8 mouse cellular contexts compared by ENCODE assay signal in the genomic region with DNA sequence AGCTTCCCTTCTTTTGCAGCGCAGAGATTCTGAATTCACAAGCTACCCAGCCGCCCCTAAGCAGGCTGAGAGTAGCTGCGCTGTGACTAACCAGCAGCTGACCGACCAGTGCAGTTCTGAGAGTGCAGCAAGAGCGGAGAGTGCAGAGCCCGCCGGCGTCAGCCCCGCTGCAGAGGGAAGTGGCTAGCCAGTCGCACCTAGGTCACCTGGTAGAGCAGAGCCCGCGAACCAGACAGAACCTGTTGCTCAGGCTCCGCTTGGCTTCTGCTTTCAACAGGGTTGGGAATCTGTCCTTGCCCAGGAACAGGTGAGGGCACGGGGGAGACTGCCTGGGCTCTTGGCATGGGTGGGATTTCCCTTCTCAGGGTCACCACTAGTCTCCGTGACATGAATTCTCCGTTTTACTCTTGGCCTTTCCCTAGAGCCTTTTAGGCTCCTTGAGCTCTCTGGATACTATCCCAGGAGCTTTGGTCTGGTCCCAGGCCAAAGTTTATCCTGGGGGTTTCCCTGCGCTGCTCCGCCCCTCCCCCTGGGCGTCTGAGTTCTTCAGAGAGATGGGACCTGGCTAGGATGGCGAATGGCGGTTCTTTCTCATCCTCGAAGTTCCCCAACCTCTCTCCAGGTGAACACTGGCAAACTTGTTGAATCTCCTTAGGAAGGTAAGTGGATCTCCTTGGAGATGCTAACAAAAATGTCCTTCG. TPM values are rescaled to one million over a fixed set of nuclear protein-coding genes. Genes with fewer than 3 reads are reported as not detected.
DNase-seq lines count a peak whose midpoint lies in the region; ATAC-seq and TF ChIP-seq lines count a peak whose summit lies in the region.

A gene (plus strand): TSS at position 552 of the 701 bp plus-strand sequence.

- DNase-seq in layer of hippocampus, adult 2 months (ENCODE audit: low spot score in 2 of 2): peak in 1 of 2 experiments; percentile 18
- DNase-seq in layer of hippocampus, adult 8-10 months (ENCODE audit: low spot score in 2 of 2): no peak
- DNase-seq in embryo, embryonic 11 days: peak; percentile 75
- DNase-seq in hindbrain, embryonic 14.5 days (ENCODE audit: low spot score): peak; percentile 48
- peak; percentile 14 for DNase-seq in liver, adult 2 months (ENCODE audit: extremely low read depth, low read depth, low spot score)
- DNase-seq in neural tube, embryonic 10.5 days (ENCODE audit: extremely low spot score, low spot score): peak; percentile 64

- no peaks in the 10 kb centered on the region for H3K79me2 ChIP-seq in liver, adult 2 months (ENCODE audit: control insufficient read depth, insufficient read depth, low read length)

- TF ChIP-seq POLR2A in liver, adult 2 months (IDR thresholded peaks at IDR 0.05; ENCODE audit: extremely low read depth, insufficient read depth, low read length): no peak

- peak within 1 kb of the TSS; percentile 88 for H3K4me2 ChIP-seq in hindbrain, embryonic 14.5 days (replicated peaks)

- no peaks in the 10 kb centered on the region for H3K9me3 ChIP-seq in hindbrain, embryonic 14.5 days (ENCODE audit: control insufficient read depth, low read length)

- peaks cover 4% of the 10 kb centered on the region; the same call in 1 of the 2 replicates for H3K4me1 ChIP-seq in hindbrain, embryonic 14.5 days (replicated peaks; ENCODE audit: control insufficient read depth, insufficient read depth, low read length)
- no peaks in the 10 kb centered on the region; the same call in none of the 2 replicates for H3K4me1 ChIP-seq in liver, adult 2 months (ENCODE audit: control insufficient read depth, insufficient read depth, low read length)

- peak; percentile 94 for ATAC-seq in hindbrain, embryonic 14.5 days (ENCODE audit: low FRiP score)
- ATAC-seq in activated CD4-positive, CD25-positive, alpha-beta regulatory T cell, adult 4 months: no peak
- ATAC-seq in megakaryocyte progenitor cell, adult 5-6 weeks (replicated peaks; ENCODE audit: poor library complexity): no peak

- no peaks in the 10 kb centered on the region for H3K36me3 ChIP-seq in hindbrain, embryonic 14.5 days (replicated peaks; ENCODE audit: control insufficient read depth, insufficient read depth)
- no peaks in the 10 kb centered on the region for H3K36me3 ChIP-seq in liver, adult 2 months (ENCODE audit: control insufficient read depth, insufficient read depth, low read length)

- peak within 1 kb of the TSS; percentile 56 for H3K9ac ChIP-seq in hindbrain, embryonic 14.5 days
- no peak within 1 kb of the TSS for H3K9ac ChIP-seq in liver, adult 2 months (ENCODE audit: low read depth, low read length)

- no peak for TF ChIP-seq CTCF in layer of hippocampus, adult 2 months (conservative IDR thresholded peaks at IDR 0.05)
- no peak for TF ChIP-seq CTCF in liver, adult 2 months (IDR thresholded peaks at IDR 0.05; ENCODE audit: low read depth, low read length)

- 5% methylated on average over 23 of the region's 23 CpGs for WGBS in hindbrain, embryonic 14.5 days
- WGBS in liver, adult 2 months: 9% methylated on average over 23 of the region's 23 CpGs

- H3K4me3 ChIP-seq in layer of hippocampus, adult 2 months: peak within 1 kb of the TSS; percentile 43
- H3K4me3 ChIP-seq in hindbrain, embryonic 14.5 days (replicated peaks; ENCODE audit: low read length): peak within 1 kb of the TSS; percentile 35
- H3K4me3 ChIP-seq in liver, adult 2 months (ENCODE audit: insufficient read depth, low read depth, low read length): no peak within 1 kb of the TSS

- no peak within 1 kb of the TSS for H3K27ac ChIP-seq in layer of hippocampus, adult 2 months
- no peak within 1 kb of the TSS for H3K27ac ChIP-seq in hindbrain, embryonic 14.5 days
- no peak within 1 kb of the TSS for H3K27ac ChIP-seq in liver, adult 2 months (replicated peaks; ENCODE audit: insufficient read depth, low read depth, low read length)

- H3K27me3 ChIP-seq in hindbrain, embryonic 14.5 days (ENCODE audit: control insufficient read depth, insufficient read depth, low read length): peaks cover 6% of the 10 kb centered on the region; the same call in 1 of the 2 replicates
- no peaks in the 10 kb centered on the region; the same call in 1 of the 2 replicates for H3K27me3 ChIP-seq in liver, adult 2 months (ENCODE audit: control insufficient read depth, insufficient read depth, low read length)

RNA-seq across cellular contexts. Expression of the gene that starts here (rescaled TPM):
- not detected for total RNA-seq in layer of hippocampus, adult 2 months (2021)
- total RNA-seq in layer of hippocampus, adult 8-10 months (2022): under 1 TPM in 1 of 4 experiments, not detected in 3; 0.19 TPM
- polyA plus RNA-seq in hindbrain, embryonic 14.5 days (2014; fragmentation: Nextera tagmentation; extraction: Ambion mirVana): 0.23 and 0.25 TPM in 2 replicates
- total RNA-seq in liver, adult 2 months (2014; rRNA removed): not detected in 2 replicates
- polyA plus RNA-seq in liver, adult 2 months (2012; rRNA removed): not detected in 2 replicates
- polyA plus RNA-seq in activated CD4-positive, CD25-positive, alpha-beta regulatory T cell, adult 4 months (2017; shearing (Covaris generic)): not detected
- not detected in 2 replicates for total RNA-seq in megakaryocyte progenitor cell, adult 5-6 weeks (2015)
- total RNA-seq in megakaryocyte progenitor cell, adult 5-6 weeks (2017): not detected in 2 replicates

Comparison
In these comparisons a context has a peak if more than half of its experiments do, and no peak if none do; other contexts are left out.
1. Peak in DNase-seq, ATAC-seq, H3K4me3 ChIP-seq, H3K9ac ChIP-seq and H3K4me2 ChIP-seq in hindbrain, embryonic 14.5 days; RNA of the gene not detected or under 1 TPM.
2. Peak in DNase-seq in liver, adult 2 months; RNA of the gene not detected or under 1 TPM.
3. DNase-seq: peak in embryo, embryonic 11 days (single experiment) and neural tube, embryonic 10.5 days (single experiment); none in layer of hippocampus, adult 8-10 months (0 of 2).